Mouse (Mus musculus) gastrocnemius, adult 18-20 months (tissue): ENCODE measurements around the gene Gm13697. TPM values are rescaled to one million over a fixed set of nuclear protein-coding genes. Genes with fewer than 3 reads are reported as not detected.

Source experiments
- DNase-seq: peaks from one replicate; pipeline ENCODE4 v3.0.0; 2021; ENCODE audit warnings: low spot score
- total RNA-seq, 2 experiments: library from RNA; stranded (reverse); gene quantifications; 2 replicates each; pipeline ENCODE4 v1.2.3; 2021

The Gm13697 gene
- total RNA-seq, 2 experiments from 2014 or later = 0.64 to 0.85 TPM

- no peak for DNase-seq
These were observed 48.0 kb downstream of the Gm13697 start for GRCm38 (mm10) chr2:84032505-84032904.

GRCm38 (mm10) chr2:84035997-84036396, 51.5 kb downstream of the Gm13697 start:
- no peak for DNase-seq

Other genes starting within 250 kb of the Gm13697 start
- 1 to 10 TPM in 1 of 2 experiments, under 1 TPM in 1; 1.00 to 1.6 TPM for gene Fam171b, start 172.1 kb upstream of the Gm13697 start, total RNA-seq
- not detected for gene Zswim2, start 43.5 kb upstream of the Gm13697 start, total RNA-seq
- gene Gm13698, start 29.1 kb upstream of the Gm13697 start, total RNA-seq = under 1 TPM; 0.64 to 0.85 TPM
- gene Gm13693, start 23.2 kb upstream of the Gm13697 start, total RNA-seq = under 1 TPM; 0.64 to 0.85 TPM
- under 1 TPM in 1 of 2 experiments, not detected in 1; 0.64 TPM for gene Gm13695, start 17.4 kb upstream of the Gm13697 start, total RNA-seq
- gene Gm13696, start 11.6 kb upstream of the Gm13697 start, total RNA-seq = under 1 TPM; 0.64 to 0.85 TPM
- under 1 TPM; 0.64 to 0.85 TPM for gene Gm13694, start 5.8 kb upstream of the Gm13697 start, total RNA-seq
- gene Gm13691, start 5.8 kb downstream of the Gm13697 start, total RNA-seq = under 1 TPM; 0.64 to 0.85 TPM